Mouse (Mus musculus) heart, adult 2 months (tissue): ENCODE results near the gene Muc1.

Source experiments
- CTCF ChIP-seq: fragments of 200-600 bp; IDR thresholded peaks from 2 replicates; pipeline ENCODE4 v1.8.1; 2022; ENCODE audit warnings: antibody characterized with exemption, mild to moderate bottlenecking, moderate library complexity
- EP300 ChIP-seq: fragments of 200-500 bp; IDR thresholded peaks from 2 replicates; pipeline ENCODE4 v1.6.1; 2011; ENCODE audit warnings: low read depth, low read length, control low read depth; ENCODE audit not compliant: insufficient read depth
- POLR2A ChIP-seq: fragments of 200-500 bp; IDR thresholded peaks from 2 replicates; pipeline ENCODE4 v1.6.1; 2011; ENCODE audit warnings: mild to moderate bottlenecking, low read depth, low read length, control low read depth; ENCODE audit not compliant: insufficient read depth

- no peak; the same call in 1 of the 2 replicates for TF ChIP-seq CTCF
- no peak for TF ChIP-seq EP300
- TF ChIP-seq POLR2A: no peak
Observed at GRCm38 (mm10) chr3:89282291-89282643, 53.4 kb downstream of the Muc1 start.
